Mouse (Mus musculus): ENCODE results near the gene 1700001O22Rik.

DNA sequence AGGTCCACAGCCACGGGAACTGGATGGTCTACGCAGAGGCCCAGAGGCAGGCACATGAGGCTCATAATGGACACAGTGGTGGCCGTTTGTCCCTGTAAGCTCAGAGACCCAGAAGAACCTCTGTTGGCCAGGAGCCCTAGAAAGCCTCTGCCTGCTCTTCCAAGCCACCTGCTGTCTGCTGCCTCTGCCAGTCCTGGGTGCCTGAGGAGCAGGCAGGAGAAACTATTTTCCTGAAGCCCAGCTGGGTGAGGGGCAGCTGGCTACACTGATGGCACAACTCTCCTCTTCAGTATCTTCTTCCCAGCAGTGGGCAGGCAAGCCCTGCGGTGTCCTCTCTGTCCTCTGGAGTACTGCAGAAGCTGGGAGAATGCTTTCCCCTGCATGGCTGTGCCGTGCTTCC lies 37.0 kb downstream of the 1700001O22Rik start:
- TF ChIP-seq CTCF (IDR thresholded peaks at IDR 0.05; ENCODE audit: low read depth) (no peak), EP300 (IDR thresholded peaks at IDR 0.05; ENCODE audit: low read depth) (no peak)

All from liver, embryonic 14.5 days (tissue).